Mouse (Mus musculus) liver, adult (tissue): ENCODE data around the gene Drd2.

Source experiments
- GATA4 ChIP-seq: IDR thresholded peaks from 2 replicates; pipeline ENCODE4 v1.6.1; 2014; ENCODE audit warnings: mild to moderate bottlenecking, low read length; ENCODE audit not compliant: insufficient replicate concordance

The Drd2 gene

GRCm38 (mm10) chr9:49410621-49411020 is 70.2 kb downstream of the Drd2 start:
- TF ChIP-seq GATA4: no peak

GRCm38 (mm10) chr9:49423866-49424265 is 83.4 kb downstream of the Drd2 start:
- no peak for TF ChIP-seq GATA4

- TF ChIP-seq GATA4: no peak
Measured at GRCm38 (mm10) chr9:49425585-49425984, 85.2 kb downstream of the Drd2 start.

GRCm38 (mm10) chr9:49426921-49427320 is 86.5 kb downstream of the Drd2 start, which contains the start of gene Ankk1:
Gene Ankk1 (minus strand): TSS chr9:49427021.
- no peak for TF ChIP-seq GATA4

- TF ChIP-seq GATA4: no peak
Measured at GRCm38 (mm10) chr9:49427478-49427877, 87.1 kb downstream of the Drd2 start.

- no peak for TF ChIP-seq GATA4
Measured at GRCm38 (mm10) chr9:49442621-49443020, 102.2 kb downstream of the Drd2 start.

- TF ChIP-seq GATA4: no peak
Measured at GRCm38 (mm10) chr9:49450491-49450890, 110.1 kb downstream of the Drd2 start.

- TF ChIP-seq GATA4: no peak
Measured at GRCm38 (mm10) chr9:49452396-49452795, 112.0 kb downstream of the Drd2 start.

GRCm38 (mm10) chr9:49456136-49456535 is 115.7 kb downstream of the Drd2 start:
- TF ChIP-seq GATA4: no peak
